Mouse (Mus musculus) kidney, adult 18-20 months (tissue): Measurements from ENCODE around the gene Cys1.
"Not testable (repeated sequence)": the region's sequence is repeated elsewhere in the genome, so short reads cannot be mapped to it uniquely, and the experiment has no call there.

ENCODE experiments used
- DNase-seq: peaks from one replicate; pipeline ENCODE4 v3.0.0; 2021

Cys1 gene

GRCm38 (mm10) chr12:24681286-24682023 lies at the start of gene Cys1:
Gene Cys1, minus strand, starts transcription at chr12:24681813.
- peak; percentile 82 for DNase-seq

- no peak for DNase-seq
Measured at GRCm38 (mm10) chr12:24724369-24724768, 42.8 kb upstream of the Cys1 start.

- no peak for DNase-seq
Measured at GRCm38 (mm10) chr12:24723859-24724258, 42.2 kb upstream of the Cys1 start.

GRCm38 (mm10) chr12:24723434-24723833 lies 41.8 kb upstream of the Cys1 start:
- DNase-seq = no peak

GRCm38 (mm10) chr12:24716721-24717301 lies 35.2 kb upstream of the Cys1 start:
- peak; percentile 52 for DNase-seq

- no peak for DNase-seq
Measured at GRCm38 (mm10) chr12:24715268-24715896, 33.8 kb upstream of the Cys1 start.

- no peak for DNase-seq
Measured at GRCm38 (mm10) chr12:24714579-24715255, 33.1 kb upstream of the Cys1 start.

GRCm38 (mm10) chr12:24712396-24712795 lies 30.8 kb upstream of the Cys1 start:
- no peak for DNase-seq

GRCm38 (mm10) chr12:24710672-24711071 lies 29.1 kb upstream of the Cys1 start:
- no peak for DNase-seq

GRCm38 (mm10) chr12:24709831-24710508 lies 28.4 kb upstream of the Cys1 start:
- no peak for DNase-seq

- no peak for DNase-seq
Measured at GRCm38 (mm10) chr12:24709409-24709808, 27.8 kb upstream of the Cys1 start.

GRCm38 (mm10) chr12:24708824-24709218 lies 27.2 kb upstream of the Cys1 start:
- DNase-seq = no peak

GRCm38 (mm10) chr12:24707954-24708823 lies 26.6 kb upstream of the Cys1 start, which contains the start of gene Rrm2:
Gene Rrm2, plus strand, starts transcription at chr12:24708241.
- peak; percentile 94 for DNase-seq

GRCm38 (mm10) chr12:24707480-24707802 lies 25.8 kb upstream of the Cys1 start:
- no peak for DNase-seq

- DNase-seq = peak; percentile 61
Measured at GRCm38 (mm10) chr12:24706764-24707479, 25.3 kb upstream of the Cys1 start.

GRCm38 (mm10) chr12:24705502-24706263 lies 24.1 kb upstream of the Cys1 start:
- no peak for DNase-seq

- DNase-seq = no peak
Measured at GRCm38 (mm10) chr12:24703013-24703412, 21.4 kb upstream of the Cys1 start.

- not testable (repeated sequence) for DNase-seq
Measured at GRCm38 (mm10) chr12:24701621-24702020, 20.0 kb upstream of the Cys1 start.

- no peak for DNase-seq
Measured at GRCm38 (mm10) chr12:24699578-24699977, 18.0 kb upstream of the Cys1 start.

- DNase-seq = no peak
Measured at GRCm38 (mm10) chr12:24698514-24698913, 16.9 kb upstream of the Cys1 start.
